Mouse (Mus musculus): ENCODE data around the gene D230025D16Rik. TPM values are rescaled to one million over a fixed set of nuclear protein-coding genes. Genes with fewer than 3 reads are reported as not detected.

Gene D230025D16Rik
- polyA plus RNA-seq, 1 experiment: 24.7 TPM

- TF ChIP-seq CTCF (IDR thresholded peaks at IDR 0.05; ENCODE audit: borderline replicate concordance, insufficient read depth, low read length) (no peak), POLR2A (IDR thresholded peaks at IDR 0.05; ENCODE audit: low read depth, low read length) (no peak)
Observed at GRCm38 (mm10) chr8:105235206-105235605, 10.3 kb downstream of the D230025D16Rik start.

GRCm38 (mm10) chr8:105237442-105238142, 12.6 kb downstream of the D230025D16Rik start:
- no peak overlapping the region for H3K27ac ChIP-seq (ENCODE audit: insufficient read depth, low read length)
- H3K4me3 ChIP-seq (ENCODE audit: insufficient read depth, low read length): no peak overlapping the region
- no peaks in the 10 kb centered on the region for H3K4me1 ChIP-seq (ENCODE audit: control insufficient read depth, insufficient read depth, low read length)
- TF ChIP-seq CTCF (IDR thresholded peaks at IDR 0.05; ENCODE audit: borderline replicate concordance, insufficient read depth, low read length) (no peak), POLR2A (IDR thresholded peaks at IDR 0.05; ENCODE audit: low read depth, low read length) (no peak)

More at GRCm38 (mm10) chr8:105235206-105235605, 10.3 kb downstream of the D230025D16Rik start:
- H3K27ac ChIP-seq (ENCODE audit: insufficient read depth, low read length): no peak overlapping the region
- H3K4me1 ChIP-seq (ENCODE audit: control insufficient read depth, insufficient read depth, low read length): no peaks in the 10 kb centered on the region
- H3K4me3 ChIP-seq (ENCODE audit: insufficient read depth, low read length): no peak overlapping the region

- no peak overlapping the region for H3K27ac ChIP-seq (ENCODE audit: insufficient read depth, low read length)
- no peak for TF ChIP-seq CTCF (IDR thresholded peaks at IDR 0.05; ENCODE audit: borderline replicate concordance, insufficient read depth, low read length)
- no peak for TF ChIP-seq POLR2A (IDR thresholded peaks at IDR 0.05; ENCODE audit: low read depth, low read length)
Observed at GRCm38 (mm10) chr8:105241016-105241415, 16.1 kb downstream of the D230025D16Rik start.

GRCm38 (mm10) chr8:105251954-105252353, 27.0 kb downstream of the D230025D16Rik start:
- Histone ChIP-seq H3K4me3 (ENCODE audit: insufficient read depth, low read length) (no peak overlapping the region), H3K4me1 (ENCODE audit: control insufficient read depth, insufficient read depth, low read length) (no peaks in the 10 kb centered on the region), H3K27ac (ENCODE audit: insufficient read depth, low read length) (no peak overlapping the region)
- TF ChIP-seq POLR2A (IDR thresholded peaks at IDR 0.05; ENCODE audit: low read depth, low read length): 0 out of 2 replicates have a peak, but pooled peaks have one; percentile 9
- TF ChIP-seq CTCF (IDR thresholded peaks at IDR 0.05; ENCODE audit: borderline replicate concordance, insufficient read depth, low read length): no peak

More at GRCm38 (mm10) chr8:105241016-105241415, 16.1 kb downstream of the D230025D16Rik start:
- Histone ChIP-seq H3K4me1 (ENCODE audit: control insufficient read depth, insufficient read depth, low read length) (no peaks in the 10 kb centered on the region), H3K4me3 (ENCODE audit: insufficient read depth, low read length) (no peak overlapping the region)

- Histone ChIP-seq H3K4me3 (ENCODE audit: insufficient read depth, low read length) (no peak overlapping the region), H3K27ac (ENCODE audit: insufficient read depth, low read length) (no peak overlapping the region), H3K4me1 (ENCODE audit: control insufficient read depth, insufficient read depth, low read length) (no peaks in the 10 kb centered on the region)
- TF ChIP-seq CTCF (IDR thresholded peaks at IDR 0.05; ENCODE audit: borderline replicate concordance, insufficient read depth, low read length): no peak
- TF ChIP-seq POLR2A (IDR thresholded peaks at IDR 0.05; ENCODE audit: low read depth, low read length): peak; percentile 24
Observed at GRCm38 (mm10) chr8:105252680-105253537, 28.0 kb downstream of the D230025D16Rik start.

- H3K4me3 ChIP-seq (ENCODE audit: insufficient read depth, low read length): peak overlapping the region; percentile 19; the same call in 1 of the 2 replicates
- no peak for TF ChIP-seq POLR2A (IDR thresholded peaks at IDR 0.05; ENCODE audit: low read depth, low read length)
- no peak for TF ChIP-seq CTCF (IDR thresholded peaks at IDR 0.05; ENCODE audit: borderline replicate concordance, insufficient read depth, low read length)
- no peaks in the 10 kb centered on the region for H3K4me1 ChIP-seq (ENCODE audit: control insufficient read depth, insufficient read depth, low read length)
- 0 out of 2 replicates have a peak overlapping the region, but pooled peaks have one; percentile 1 for H3K27ac ChIP-seq (ENCODE audit: insufficient read depth, low read length)
Observed at GRCm38 (mm10) chr8:105253766-105254151, 28.8 kb downstream of the D230025D16Rik start.

GRCm38 (mm10) chr8:105254152-105254965, 29.4 kb downstream of the D230025D16Rik start:
- Histone ChIP-seq H3K4me1 (ENCODE audit: control insufficient read depth, insufficient read depth, low read length) (no peaks in the 10 kb centered on the region), H3K4me3 (ENCODE audit: insufficient read depth, low read length) (peak overlapping the region; percentile 63), H3K27ac (ENCODE audit: insufficient read depth, low read length) (peak overlapping the region; percentile 91)
- TF ChIP-seq CTCF (IDR thresholded peaks at IDR 0.05; ENCODE audit: borderline replicate concordance, insufficient read depth, low read length): peak; percentile 86
- peak; percentile 45; the same call in 1 of the 2 replicates for TF ChIP-seq POLR2A (IDR thresholded peaks at IDR 0.05; ENCODE audit: low read depth, low read length)

- TF ChIP-seq POLR2A (IDR thresholded peaks at IDR 0.05; ENCODE audit: low read depth, low read length): peak; percentile 79
- no peak for TF ChIP-seq CTCF (IDR thresholded peaks at IDR 0.05; ENCODE audit: borderline replicate concordance, insufficient read depth, low read length)
- peak within 1 kb of the TSS; percentile 91 for H3K27ac ChIP-seq (ENCODE audit: insufficient read depth, low read length)
Observed at GRCm38 (mm10) chr8:105254966-105255350, 30.0 kb downstream of the D230025D16Rik start, which contains the start of gene B3gnt9. Gene B3gnt9, minus strand, starts transcription at chr8:105255153.

More at GRCm38 (mm10) chr8:105254966-105255350, 30.0 kb downstream of the D230025D16Rik start, which contains the start of gene B3gnt9:
- Histone ChIP-seq H3K4me1 (ENCODE audit: control insufficient read depth, insufficient read depth, low read length) (no peaks in the 10 kb centered on the region), H3K4me3 (ENCODE audit: insufficient read depth, low read length) (peak within 1 kb of the TSS; percentile 63)

Measured in embryonic fibroblast, embryonic 13.5 days (primary cell).